Mouse (Mus musculus) embryonic fibroblast, embryonic 13.5 days (primary cell): ENCODE data around the gene Fasl.

Source experiments
- CTCF ChIP-seq: IDR thresholded peaks from 2 replicates; pipeline ENCODE4 v1.5.1; 2011; ENCODE audit warnings: mild to moderate bottlenecking, control low read depth, low read length, moderate library complexity, borderline replicate concordance; ENCODE audit not compliant: insufficient read depth
- POLR2A ChIP-seq: IDR thresholded peaks from 2 replicates; pipeline ENCODE4 v1.6.1; 2011; ENCODE audit warnings: low read depth, mild to moderate bottlenecking, control low read depth, low read length, moderate library complexity

DNA sequence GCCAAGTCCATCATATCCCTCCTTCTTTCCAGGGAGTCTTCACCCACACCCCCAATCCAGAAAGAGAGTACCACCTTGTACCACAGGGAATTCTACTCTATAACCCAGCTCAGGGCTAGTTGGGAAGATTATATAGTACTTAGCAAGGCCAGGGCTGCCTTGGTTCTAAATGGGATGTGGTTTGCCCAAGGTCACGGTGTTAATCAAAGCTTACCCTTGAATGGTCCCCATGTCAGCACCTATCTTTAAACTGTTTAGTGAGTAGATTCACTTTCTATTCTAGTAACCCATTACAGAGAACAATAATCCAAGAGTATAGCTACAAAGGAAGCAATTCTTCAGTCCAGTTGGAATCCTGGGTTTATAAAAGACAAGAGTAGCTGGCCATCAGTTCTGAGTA, 23.3 kb downstream of the Fasl start:
- TF ChIP-seq CTCF, result no peak
- TF ChIP-seq POLR2A, result no peak
